Mouse (Mus musculus) heart, adult 9 months (tissue): ENCODE results near the gene Hist1h3f.

Experiments
- DNase-seq, 2 experiments: peaks; one replicate each; pipeline ENCODE4 v3.0.0; 2022; ENCODE audit warnings: low spot score in 2 of 2

Gene Hist1h3f

DNA sequence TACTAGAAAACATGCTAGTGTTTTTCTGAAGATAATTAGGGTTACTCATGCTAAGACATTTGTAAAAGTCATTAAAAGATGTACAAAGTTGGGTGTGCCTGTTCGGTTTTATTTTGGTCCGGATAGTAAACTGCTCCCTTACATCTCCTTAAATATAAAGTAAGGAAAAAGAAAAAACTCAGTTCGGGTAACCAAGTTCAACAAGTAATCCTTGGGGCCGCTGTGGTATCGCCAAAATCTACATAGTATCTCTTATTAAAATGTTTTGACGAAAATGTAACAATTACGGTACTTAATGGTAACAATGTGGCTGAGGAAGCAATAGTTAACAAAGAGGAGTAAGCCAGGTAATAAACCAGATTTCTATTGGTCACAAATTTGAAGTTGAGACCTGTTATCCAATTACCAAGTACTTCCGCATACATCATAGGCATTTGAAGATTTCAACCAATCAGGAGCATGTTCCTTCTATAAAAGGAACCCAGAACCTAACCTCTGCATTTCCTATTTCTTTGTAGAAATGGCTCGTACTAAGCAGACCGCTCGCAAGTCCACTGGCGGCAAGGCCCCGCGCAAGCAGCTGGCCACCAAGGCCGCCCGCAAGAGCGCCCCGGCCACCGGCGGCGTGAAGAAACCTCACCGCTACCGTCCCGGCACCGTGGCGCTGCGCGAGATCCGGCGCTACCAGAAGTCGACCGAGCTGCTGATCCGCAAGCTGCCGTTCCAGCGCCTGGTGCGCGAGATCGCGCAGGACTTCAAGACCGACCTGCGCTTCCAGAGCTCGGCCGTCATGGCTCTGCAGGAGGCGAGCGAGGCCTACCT lies at the start of gene Hist1h3f:
Gene Hist1h3f (plus strand): TSS at position 88 of the 822 bp plus-strand sequence.
- peak; percentile 91 to 95 for DNase-seq

DNA sequence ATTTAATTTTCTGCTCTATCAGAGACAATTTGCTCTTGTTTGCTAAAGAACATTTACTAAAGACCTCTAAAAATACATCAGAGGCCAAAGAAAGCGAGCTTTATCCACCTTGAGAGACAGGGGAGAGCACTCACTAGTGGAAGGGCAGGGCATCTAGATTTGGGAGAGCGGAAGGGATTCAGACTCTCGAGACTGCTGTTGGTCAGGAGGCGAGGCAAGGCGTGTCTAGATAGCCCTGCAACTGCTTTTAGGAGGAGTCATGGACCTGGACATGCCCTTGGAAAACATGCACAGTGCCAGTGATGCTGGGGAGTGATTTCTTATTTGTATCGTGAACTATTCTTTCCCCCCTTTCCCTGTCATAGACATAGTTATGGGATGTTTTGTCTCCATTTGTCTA lies 48.3 kb upstream of the Hist1h3f start:
- DNase-seq: no peak

DNA sequence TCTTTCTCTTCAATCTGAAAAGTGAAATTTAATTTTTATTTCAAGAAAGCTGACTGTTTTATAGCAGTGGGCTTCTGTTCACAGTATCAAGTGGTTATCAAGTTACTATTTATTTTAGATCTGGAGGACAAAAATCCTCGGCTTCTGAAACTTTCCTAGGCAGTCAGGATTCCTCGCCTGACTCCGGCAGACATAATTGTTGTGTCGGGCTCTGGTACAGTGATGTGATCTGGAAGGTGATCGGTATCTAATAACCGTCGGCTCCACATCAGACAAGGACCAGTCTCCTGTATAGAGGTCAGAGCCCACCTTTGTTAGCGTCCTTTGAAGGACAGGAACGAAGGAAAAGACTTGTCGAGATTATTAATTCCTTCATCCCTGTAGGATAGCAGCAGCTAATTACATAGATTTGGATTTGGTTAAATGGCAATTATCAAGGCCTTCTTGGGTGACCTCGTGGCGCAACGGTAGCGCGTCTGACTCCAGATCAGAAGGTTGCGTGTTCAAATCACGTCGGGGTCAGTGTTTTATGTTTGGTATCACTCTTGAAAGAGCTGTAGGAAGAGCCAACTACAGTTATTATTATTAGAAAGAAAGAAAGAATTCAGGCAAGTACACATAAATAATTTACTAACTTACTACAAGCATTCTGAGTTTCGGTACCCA lies 46.1 kb upstream of the Hist1h3f start:
- DNase-seq: no peak

DNA sequence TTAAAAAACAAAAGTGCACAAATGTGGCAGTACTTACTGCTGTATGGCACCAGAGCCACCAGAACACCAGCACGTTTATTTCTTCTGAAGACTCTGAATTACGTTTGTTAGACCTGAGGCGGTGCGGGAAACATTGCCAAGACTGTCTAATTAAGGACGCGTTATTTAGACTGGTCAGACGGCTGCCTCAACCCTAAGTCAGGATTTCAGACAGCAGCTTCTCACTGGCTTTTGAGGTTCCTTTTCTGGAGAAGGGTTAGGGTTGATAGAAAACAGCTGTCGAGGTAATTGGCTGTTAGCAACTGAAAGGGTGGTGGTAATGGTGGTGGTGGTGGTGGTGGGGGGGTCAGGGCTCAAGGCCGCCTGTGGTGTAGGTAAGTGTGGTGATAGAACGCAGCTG lies 45.2 kb upstream of the Hist1h3f start:
- DNase-seq: no peak

DNA sequence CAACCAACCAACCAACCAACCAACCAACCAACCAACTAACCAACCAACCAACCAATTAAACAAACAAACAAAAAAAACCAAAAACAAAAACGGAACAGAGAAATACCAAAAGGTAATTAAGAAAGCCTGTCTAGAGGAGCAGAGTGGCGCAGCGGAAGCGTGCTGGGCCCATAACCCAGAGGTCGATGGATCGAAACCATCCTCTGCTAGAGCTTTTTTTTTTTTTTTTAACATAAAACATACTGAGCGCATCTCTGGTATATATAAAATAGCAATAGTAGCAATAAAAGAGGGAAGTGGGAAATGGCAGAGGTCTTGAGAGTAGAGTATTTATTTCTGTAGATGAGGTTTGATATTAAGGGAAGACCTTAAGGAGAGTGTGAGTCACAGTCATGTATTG lies 43.9 kb upstream of the Hist1h3f start:
- no peak for DNase-seq

DNA sequence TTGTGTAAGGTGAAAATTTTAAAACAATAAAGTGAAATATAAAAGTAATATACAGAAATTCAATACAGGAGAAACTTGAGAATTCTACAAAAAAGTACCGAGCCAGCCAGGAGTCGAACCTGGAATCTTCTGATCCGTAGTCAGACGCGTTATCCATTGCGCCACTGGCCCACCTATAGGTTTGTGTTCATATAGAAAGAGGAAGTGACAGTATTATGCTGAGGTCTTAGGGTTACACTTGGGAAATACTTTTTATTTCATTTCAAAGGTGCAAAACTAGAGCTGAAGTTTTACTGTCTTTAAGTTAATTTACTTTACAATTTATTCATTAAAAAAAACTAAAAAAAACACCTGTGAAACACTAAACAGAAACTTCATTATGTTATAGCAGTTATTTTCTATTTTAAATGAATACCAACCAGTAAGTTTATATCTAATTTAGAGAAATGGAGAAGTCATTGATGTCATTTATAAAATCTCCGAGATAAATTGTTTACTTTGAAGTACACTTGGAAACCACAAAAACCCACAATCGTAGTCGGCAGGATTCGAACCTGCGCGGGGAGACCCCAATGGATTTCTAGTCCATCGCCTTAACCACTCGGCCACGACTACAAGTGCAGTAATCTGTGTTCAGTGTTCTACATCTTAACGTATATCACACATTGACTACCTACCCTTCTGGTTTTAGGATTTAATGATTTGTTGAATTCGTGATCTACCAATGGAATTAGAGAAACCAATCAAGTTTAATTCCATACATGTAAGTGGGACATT lies 43.2 kb upstream of the Hist1h3f start:
- DNase-seq: peak in 1 of 2 experiments; percentile 67

DNA sequence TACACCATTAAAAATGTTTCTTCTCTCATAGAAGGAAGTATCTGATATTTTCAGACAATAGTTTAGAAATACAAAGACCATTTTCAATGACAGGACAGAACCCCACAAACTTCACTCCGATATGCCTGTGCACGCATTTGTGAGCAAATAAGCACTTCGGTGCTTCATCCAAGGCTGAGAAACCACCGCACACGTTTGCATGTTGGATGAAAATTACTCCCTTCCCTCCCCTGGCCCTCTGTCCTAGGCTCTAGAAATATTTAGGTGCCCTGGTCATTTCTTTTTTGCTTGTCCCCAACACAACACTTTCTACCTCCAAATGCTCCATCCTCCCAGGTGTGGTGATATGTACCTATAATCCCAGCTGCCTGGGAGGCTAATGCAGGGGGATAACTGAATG lies 42.3 kb upstream of the Hist1h3f start:
- DNase-seq: no peak

DNA sequence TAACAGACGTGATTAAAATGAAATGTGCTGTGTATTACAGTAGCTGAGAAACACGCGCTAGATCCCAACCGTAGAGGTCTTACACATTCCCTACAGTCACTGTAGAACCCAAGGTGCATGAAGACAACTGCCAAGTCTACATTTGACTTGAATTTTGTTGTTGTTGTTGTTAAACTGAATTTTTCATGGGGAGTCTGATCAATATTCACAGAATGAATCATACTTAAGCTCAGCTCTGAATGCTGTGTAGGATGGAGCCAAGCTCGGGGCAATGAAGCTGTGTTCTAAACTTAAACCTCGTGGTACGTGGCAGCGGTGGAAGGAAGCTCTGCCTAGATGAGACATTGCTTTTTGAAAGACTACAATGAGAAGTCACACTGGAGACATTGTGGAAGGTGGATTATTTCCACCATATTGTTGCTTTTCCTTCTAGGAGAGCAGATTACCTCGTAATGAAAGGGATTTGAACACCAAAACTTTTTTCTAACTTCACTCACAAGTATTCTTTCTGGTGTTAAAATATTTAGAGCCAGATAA lies 41.8 kb upstream of the Hist1h3f start:
- no peak for DNase-seq

DNA sequence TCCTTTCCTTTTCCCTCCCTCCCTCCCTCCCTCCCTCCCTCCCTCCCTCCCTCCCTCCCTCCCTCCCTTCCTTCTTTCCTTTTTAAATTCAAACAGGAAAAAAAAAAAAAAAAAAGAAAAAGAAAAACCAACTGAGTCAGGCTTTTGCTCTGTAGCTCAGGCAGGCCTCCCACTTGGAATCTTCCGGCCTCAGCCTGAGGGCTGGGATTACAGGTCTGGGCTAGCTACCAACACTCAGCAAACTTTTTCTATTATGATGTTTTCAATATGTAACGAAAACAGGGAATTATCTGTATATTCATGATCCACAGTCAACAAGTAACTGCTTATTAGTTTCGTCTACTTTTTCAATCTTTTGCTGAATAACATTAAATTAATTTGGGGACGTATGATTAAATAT lies 40.9 kb upstream of the Hist1h3f start:
- DNase-seq: no peak

DNA sequence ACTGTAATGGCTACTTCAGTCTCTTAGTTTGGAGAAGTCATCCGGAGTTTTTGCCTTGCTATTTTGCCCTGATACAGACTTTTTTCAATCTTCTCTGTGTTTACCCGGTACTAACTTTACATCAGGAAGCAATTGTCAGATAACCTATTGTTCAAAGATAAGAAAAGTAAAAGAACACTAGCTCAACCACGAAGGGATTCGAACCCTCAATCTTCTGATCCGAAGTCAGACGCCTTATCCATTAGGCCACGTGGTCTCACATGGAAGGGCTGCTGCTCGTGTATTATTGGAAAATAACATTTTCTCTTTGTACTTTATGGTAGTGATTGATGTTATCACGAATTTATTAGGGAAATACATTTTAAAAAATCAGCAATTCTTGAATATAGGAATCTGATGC lies 40.1 kb upstream of the Hist1h3f start:
- DNase-seq: peak in 1 of 2 experiments; percentile 57

DNA sequence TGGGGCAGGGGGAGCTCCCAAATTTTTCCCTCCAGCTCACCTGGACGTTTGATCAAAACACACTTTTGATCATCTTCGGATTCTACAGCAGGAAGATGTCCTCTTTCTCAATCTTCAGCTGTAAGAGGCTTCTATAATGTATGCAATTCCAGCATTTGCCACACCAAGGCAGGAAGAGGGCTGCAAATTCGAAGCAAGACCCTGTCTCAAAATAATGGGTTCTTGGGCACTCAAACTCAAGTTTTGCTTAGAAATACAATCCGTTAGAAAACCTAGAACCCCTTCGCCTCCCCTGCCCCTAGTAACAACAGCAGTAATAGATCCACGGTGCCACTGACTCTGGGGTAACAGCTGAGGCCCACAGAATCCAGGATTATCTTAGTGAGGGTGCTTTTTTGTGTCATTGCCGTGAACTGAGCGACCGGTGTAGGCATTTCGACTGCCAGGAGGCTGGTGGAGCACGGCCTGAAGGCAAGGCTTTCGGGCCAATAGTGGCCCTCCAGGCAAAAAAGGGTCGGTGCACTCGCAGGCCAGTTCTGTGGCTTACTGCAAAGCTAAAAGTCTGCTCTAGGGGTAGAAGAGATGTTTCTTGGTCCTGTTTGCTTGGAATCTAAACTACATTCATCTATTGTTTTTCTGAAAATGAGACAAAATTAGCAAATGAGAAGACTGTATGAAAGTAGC lies 38.0 kb upstream of the Hist1h3f start:
- no peak for DNase-seq

DNA sequence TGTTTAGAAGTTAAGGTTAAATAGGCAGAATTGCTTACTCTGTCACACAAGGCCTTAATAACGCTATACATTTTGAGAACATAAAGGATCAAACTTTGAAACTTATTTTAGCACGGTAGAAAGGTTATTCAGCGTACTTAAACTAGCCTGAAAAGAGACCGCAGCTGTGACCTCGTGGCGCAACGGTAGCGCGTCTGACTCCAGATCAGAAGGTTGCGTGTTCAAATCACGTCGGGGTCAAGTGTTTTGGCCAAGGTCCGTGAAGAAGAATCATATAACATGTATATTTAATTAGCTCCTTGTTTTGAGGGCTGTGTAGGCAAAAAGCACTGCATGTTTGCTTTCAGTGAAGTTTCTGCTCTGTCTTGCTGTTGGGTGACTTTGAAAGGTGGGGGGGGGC lies 37.5 kb upstream of the Hist1h3f start:
- no peak for DNase-seq

DNA sequence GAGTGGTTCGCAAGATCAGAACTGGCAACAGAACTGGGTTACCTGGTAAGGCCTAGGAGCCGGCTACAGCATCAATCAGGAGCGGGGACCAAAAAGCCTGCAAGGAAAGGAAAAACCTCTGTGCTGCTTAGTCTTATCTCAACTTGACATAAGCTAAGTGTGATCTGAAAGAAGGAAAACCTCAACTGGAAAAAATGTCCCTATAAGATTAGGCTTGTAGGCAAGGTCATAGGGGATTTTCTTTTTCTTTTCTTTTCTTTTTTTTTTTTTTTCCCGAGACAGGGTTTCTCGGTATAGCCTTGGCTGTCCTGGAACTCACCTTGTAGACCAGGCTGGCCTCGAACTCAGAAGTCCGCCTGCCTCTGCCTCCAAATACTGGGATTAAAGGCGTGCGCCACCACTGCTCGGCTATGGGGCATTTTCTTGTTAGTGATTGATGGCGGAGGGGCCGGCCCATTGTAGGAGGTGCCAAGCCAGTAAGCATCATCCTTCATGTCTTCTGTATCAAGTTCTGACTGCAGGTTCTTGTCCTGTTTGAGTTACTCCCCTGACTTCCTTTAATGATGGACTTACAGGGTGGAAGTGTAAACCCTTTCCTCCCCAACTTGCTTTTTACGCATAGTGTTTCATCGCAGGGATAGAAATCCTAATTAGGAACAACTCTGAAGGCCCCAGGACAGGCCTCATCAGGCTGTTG lies 36.9 kb upstream of the Hist1h3f start:
- DNase-seq: no peak

DNA sequence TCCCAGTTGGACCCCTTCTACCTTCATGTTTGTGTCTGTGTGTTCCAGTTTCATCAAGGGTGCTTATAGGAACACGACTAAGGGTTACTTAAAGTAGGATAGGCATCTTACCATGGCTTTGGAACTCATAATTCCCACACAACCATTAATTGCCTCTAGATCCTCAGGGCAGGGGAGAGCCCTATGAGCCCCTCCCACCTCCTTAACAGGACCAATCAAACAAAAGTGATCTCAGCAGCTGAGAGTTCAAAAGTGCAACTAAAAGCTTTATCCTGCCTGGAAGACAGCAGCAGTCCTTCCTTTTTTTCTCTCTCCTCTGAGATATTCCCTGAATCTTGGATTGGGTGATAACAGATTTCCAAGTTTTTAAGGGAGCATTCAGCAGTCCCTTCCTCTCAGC lies 33.7 kb upstream of the Hist1h3f start:
- DNase-seq: no peak

DNA sequence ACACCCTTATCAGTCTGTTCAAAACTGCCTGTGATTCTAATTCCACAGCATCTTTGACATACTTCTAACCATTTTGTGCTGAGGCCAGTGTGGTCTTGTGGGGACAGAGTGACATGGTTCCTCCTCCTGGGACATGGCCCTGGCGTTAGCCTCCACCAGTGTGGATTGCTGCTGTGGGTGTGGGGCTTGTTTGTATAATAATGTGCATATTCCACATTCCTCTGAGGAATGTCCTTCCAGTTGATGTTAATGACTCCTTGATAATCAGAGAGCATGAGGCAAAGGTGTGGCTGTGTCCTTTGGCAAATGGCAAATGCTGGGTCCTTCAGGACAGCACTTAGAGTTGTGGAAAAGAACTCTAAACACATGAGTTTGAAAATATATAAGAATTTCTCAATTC lies 30.3 kb upstream of the Hist1h3f start:
- no peak for DNase-seq

DNA sequence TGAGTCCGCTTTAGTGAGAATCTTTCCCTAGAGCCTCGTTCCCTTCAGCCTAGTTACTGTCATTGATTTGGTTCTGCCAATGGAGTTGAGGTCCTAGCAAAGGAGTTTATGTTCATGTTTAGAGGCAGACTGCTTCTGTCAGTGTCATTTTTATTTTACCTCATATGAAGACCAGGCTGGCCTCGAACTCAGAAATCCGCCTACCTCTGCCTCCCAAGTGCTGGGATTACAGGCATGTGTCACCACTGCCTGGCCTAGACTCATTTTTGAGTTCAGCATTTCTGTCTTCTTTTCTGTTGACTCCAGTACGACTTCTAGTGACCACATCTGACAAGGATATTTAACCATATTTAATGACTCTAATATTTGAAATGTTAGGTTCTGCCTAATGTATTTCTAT lies 28.6 kb upstream of the Hist1h3f start:
- DNase-seq: no peak

DNA sequence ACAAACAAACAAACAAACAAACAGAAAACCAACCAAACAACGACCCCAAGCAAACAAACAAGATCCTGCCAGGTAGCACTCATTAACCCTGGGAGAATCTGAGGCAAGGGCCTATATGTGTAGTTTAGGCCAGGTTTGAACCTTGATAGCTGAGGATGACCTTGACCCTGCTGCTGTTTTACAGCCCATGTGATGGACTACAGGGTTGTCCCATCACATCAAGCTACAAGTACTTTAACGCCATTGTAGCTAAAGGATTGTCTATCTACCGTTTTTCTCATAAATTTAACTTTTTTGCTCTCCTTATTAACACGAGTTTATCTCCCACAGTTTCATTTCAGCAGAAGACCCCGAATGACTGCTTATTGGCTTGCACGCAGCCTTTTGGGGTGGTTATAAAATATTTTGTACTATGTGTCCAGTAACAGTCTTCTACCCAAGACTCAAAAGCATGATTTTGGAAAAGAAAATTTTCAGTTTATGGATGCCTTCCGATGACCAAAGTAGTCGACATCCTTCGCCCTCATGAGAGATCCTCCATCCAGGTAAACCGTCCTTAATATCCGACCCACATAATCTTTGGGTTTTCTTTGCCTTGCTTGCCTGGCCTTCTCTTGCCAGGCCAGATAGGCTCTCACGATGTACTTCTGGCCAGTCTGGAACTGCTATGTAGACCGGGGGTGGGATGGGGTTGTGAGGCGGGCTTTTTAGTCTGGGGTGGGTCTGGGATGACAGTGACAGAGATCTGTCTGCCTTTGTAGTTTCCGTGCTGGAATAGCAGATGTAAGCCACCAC lies 27.8 kb upstream of the Hist1h3f start:
- DNase-seq: no peak

DNA sequence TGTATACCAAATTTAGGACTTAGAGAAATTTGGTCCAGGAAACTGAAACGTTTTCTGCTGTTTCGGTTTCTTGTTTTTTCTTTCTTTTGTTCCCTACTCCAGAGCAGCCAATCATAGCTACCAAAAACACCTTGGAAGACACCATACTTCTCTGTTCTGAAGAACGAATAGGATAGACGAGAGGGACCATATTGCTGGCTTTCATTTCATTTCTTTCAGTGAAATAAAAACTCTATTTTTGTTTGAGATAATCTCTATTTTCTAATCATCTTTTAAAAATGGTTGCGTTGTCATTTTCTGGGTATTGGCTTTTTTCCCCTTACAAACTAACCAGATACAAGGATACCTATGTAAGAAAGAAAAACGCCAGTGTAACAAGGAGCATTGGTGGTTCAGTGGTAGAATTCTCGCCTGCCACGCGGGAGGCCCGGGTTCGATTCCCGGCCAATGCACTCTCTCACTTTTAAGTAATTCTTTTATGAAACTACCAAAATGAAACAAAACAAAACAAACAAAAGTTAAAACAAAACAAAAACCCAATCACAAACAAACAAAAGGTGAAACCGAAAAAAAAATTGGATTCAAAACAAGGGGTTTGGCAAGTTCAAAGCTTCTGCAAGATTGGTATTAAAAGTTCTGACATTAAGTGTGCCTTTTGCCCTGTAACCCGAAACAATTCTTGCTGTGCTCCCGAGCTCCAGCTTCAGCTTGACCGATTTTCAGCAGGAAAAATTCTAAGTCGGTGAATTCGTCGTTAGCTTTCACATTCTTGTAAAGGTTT lies 26.8 kb upstream of the Hist1h3f start:
- DNase-seq: peak; percentile 32 to 83

DNA sequence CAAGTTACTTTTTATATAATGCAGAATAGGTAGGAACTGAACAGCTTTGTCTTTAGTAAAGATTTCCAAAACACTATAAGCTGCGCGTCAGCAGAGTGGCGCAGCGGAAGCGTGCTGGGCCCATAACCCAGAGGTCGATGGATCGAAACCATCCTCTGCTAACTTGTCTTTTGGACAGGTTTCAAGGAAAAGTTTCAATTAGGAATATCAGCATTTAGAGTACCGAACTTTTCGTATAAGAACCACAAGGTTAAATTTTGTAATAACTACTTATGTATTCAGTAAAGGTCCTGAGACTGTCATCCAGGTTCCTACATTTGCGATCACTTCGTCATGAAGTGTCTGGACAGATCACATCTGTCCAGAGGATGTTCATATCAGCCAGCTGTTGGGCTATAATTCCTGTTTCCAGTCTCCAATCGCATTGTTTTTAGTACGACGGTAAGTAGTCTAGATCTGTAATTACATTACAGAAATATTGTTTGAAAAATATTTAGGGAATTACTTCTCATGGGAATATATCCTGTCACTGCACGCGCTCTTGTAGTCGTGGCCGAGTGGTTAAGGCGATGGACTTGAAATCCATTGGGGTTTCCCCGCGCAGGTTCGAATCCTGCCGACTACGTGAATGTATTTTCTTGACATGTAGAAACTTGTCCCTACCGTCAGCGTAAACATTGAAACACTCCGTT lies 26.1 kb upstream of the Hist1h3f start:
- peak; percentile 72 to 92 for DNase-seq
